Mouse (Mus musculus): Measurements from ENCODE around the gene Nlk. TPM values are rescaled to one million over a fixed set of nuclear protein-coding genes. Genes with fewer than 3 reads are reported as not detected.
"Not testable (repeated sequence)": the region's sequence is repeated elsewhere in the genome, so short reads cannot be mapped to it uniquely, and the experiment has no call there.

Nlk gene
- polyA plus RNA-seq, 2 experiments = 3.2 to 4.4 TPM

- 69% methylated on average over 3 of the region's 3 CpGs for WGBS (ENCODE audit: insufficient replicate concordance)
- Histone ChIP-seq H3K4me3 (ENCODE audit: insufficient read depth in 1 of 2, low read depth in 2 of 2, low read length in 2 of 2) (no peak overlapping the region), H3K27ac (no peak overlapping the region), H3K4me1 (replicated peaks; ENCODE audit: control insufficient read depth in 2 of 2, insufficient read depth in 2 of 2, low read length in 1 of 2) (peaks cover 0 to 8% of the 10 kb centered on the region in 2 experiments; a peak in 2 of 4 replicates), H3K4me2 (ENCODE audit: low read depth) (no peak overlapping the region), H3K9ac (replicated peaks) (no peak overlapping the region), H3K9me3 (ENCODE audit: control insufficient read depth, low read length) (no peaks in the 10 kb centered on the region), H3K27me3 (ENCODE audit: control insufficient read depth, insufficient read depth, low read length) (no peaks in the 10 kb centered on the region), H3K36me3 (replicated peaks; ENCODE audit: control insufficient read depth, insufficient read depth, low read depth) (no peaks in the 10 kb centered on the region)
- TF ChIP-seq EP300 (IDR thresholded peaks at IDR 0.05; ENCODE audit: low read depth) (no peak), CTCF (IDR thresholded peaks at IDR 0.05; ENCODE audit: low read depth) (no peak)
- no peak for DNase-seq (ENCODE audit: low read depth in 3 of 3, low spot score in 3 of 3)
- no peak for ATAC-seq (ENCODE audit: insufficient read depth)
Measured at GRCm38 (mm10) chr11:78598763-78599415, 98.3 kb downstream of the Nlk start.

- no peak overlapping the region for H3K27ac ChIP-seq
- peaks cover 0 to 8% of the 10 kb centered on the region in 2 experiments; a peak in 2 of 4 replicates for H3K4me1 ChIP-seq (replicated peaks; ENCODE audit: control insufficient read depth in 2 of 2, insufficient read depth in 2 of 2, low read length in 1 of 2)
- H3K9me3 ChIP-seq (ENCODE audit: control insufficient read depth, low read length) = no peaks in the 10 kb centered on the region
- no peak overlapping the region for H3K4me2 ChIP-seq (ENCODE audit: low read depth)
- H3K27me3 ChIP-seq (ENCODE audit: control insufficient read depth, insufficient read depth, low read length) = no peaks in the 10 kb centered on the region
- H3K9ac ChIP-seq (replicated peaks) = no peak overlapping the region
- no peak for TF ChIP-seq CTCF (IDR thresholded peaks at IDR 0.05; ENCODE audit: low read depth)
- no peak for TF ChIP-seq EP300 (IDR thresholded peaks at IDR 0.05; ENCODE audit: low read depth)
- no peak for DNase-seq (ENCODE audit: low read depth in 3 of 3, low spot score in 3 of 3)
- no peak for ATAC-seq (ENCODE audit: insufficient read depth)
- no peak overlapping the region for H3K4me3 ChIP-seq (ENCODE audit: insufficient read depth in 1 of 2, low read depth in 2 of 2, low read length in 2 of 2)
- no peaks in the 10 kb centered on the region for H3K36me3 ChIP-seq (replicated peaks; ENCODE audit: control insufficient read depth, insufficient read depth, low read depth)
Measured at GRCm38 (mm10) chr11:78596750-78597149, 100.4 kb downstream of the Nlk start.

- no peaks in the 10 kb centered on the region for H3K27me3 ChIP-seq (ENCODE audit: control insufficient read depth, insufficient read depth, low read length)
- no peaks in the 10 kb centered on the region for H3K9me3 ChIP-seq (ENCODE audit: control insufficient read depth, low read length)
- H3K4me2 ChIP-seq (ENCODE audit: low read depth) = no peak overlapping the region
- WGBS (ENCODE audit: insufficient replicate concordance) = 24% methylated on average over 2 of the region's 2 CpGs
- no peak overlapping the region for H3K9ac ChIP-seq (replicated peaks)
- peaks cover 0 to 6% of the 10 kb centered on the region in 2 experiments; a peak in 2 of 4 replicates for H3K4me1 ChIP-seq (replicated peaks; ENCODE audit: control insufficient read depth in 2 of 2, insufficient read depth in 2 of 2, low read length in 1 of 2)
- no peak overlapping the region for H3K4me3 ChIP-seq (ENCODE audit: insufficient read depth in 1 of 2, low read depth in 2 of 2, low read length in 2 of 2)
- ATAC-seq (ENCODE audit: insufficient read depth) (no peak), DNase-seq (ENCODE audit: low read depth in 3 of 3, low spot score in 3 of 3) (no peak)
- H3K36me3 ChIP-seq (replicated peaks; ENCODE audit: control insufficient read depth, insufficient read depth, low read depth) = no peaks in the 10 kb centered on the region
- TF ChIP-seq EP300 (IDR thresholded peaks at IDR 0.05; ENCODE audit: low read depth) (peak; percentile 50; the same call in 1 of the 2 replicates), CTCF (IDR thresholded peaks at IDR 0.05; ENCODE audit: low read depth) (no peak)
- no peak overlapping the region for H3K27ac ChIP-seq
Measured at GRCm38 (mm10) chr11:78595773-78596172, 101.4 kb downstream of the Nlk start.

- no peak for DNase-seq (ENCODE audit: low read depth in 3 of 3, low spot score in 3 of 3)
- WGBS (ENCODE audit: insufficient replicate concordance) = 65% methylated on average over 6 of the region's 6 CpGs
- no peak overlapping the region for H3K27ac ChIP-seq
- no peaks in the 10 kb centered on the region for H3K27me3 ChIP-seq (ENCODE audit: control insufficient read depth, insufficient read depth, low read length)
- no peaks in the 10 kb centered on the region for H3K4me1 ChIP-seq (replicated peaks; ENCODE audit: control insufficient read depth in 2 of 2, insufficient read depth in 2 of 2, low read length in 1 of 2)
- no peak overlapping the region for H3K4me3 ChIP-seq (ENCODE audit: insufficient read depth in 1 of 2, low read depth in 2 of 2, low read length in 2 of 2)
- no peaks in the 10 kb centered on the region for H3K36me3 ChIP-seq (replicated peaks; ENCODE audit: control insufficient read depth, insufficient read depth, low read depth)
- H3K9ac ChIP-seq (replicated peaks) = no peak overlapping the region
- no peak for TF ChIP-seq EP300 (IDR thresholded peaks at IDR 0.05; ENCODE audit: low read depth)
- no peak for TF ChIP-seq CTCF (IDR thresholded peaks at IDR 0.05; ENCODE audit: low read depth)
- no peak overlapping the region for H3K4me2 ChIP-seq (ENCODE audit: low read depth)
- ATAC-seq (ENCODE audit: insufficient read depth) = no peak
- H3K9me3 ChIP-seq (ENCODE audit: control insufficient read depth, low read length) = no peaks in the 10 kb centered on the region
Measured at GRCm38 (mm10) chr11:78594271-78594964, 102.8 kb downstream of the Nlk start.

- not testable (repeated sequence) for H3K9ac ChIP-seq (replicated peaks); H3K9me3 ChIP-seq (ENCODE audit: control insufficient read depth, low read length); H3K4me1 ChIP-seq (replicated peaks; ENCODE audit: control insufficient read depth in 2 of 2, insufficient read depth in 2 of 2, low read length in 1 of 2); H3K36me3 ChIP-seq (replicated peaks; ENCODE audit: control insufficient read depth, insufficient read depth, low read depth); ATAC-seq (ENCODE audit: insufficient read depth); H3K27ac ChIP-seq; DNase-seq (ENCODE audit: low read depth in 3 of 3, low spot score in 3 of 3); H3K4me2 ChIP-seq (ENCODE audit: low read depth); H3K27me3 ChIP-seq (ENCODE audit: control insufficient read depth, insufficient read depth, low read length); H3K4me3 ChIP-seq (ENCODE audit: insufficient read depth in 1 of 2, low read depth in 2 of 2, low read length in 2 of 2)
- WGBS (ENCODE audit: insufficient replicate concordance) = 74% methylated on average over 1 of the region's 1 CpGs
Measured at GRCm38 (mm10) chr11:78587677-78588076, 109.5 kb downstream of the Nlk start.

All from liver, embryonic 14.5 days (tissue).